Mouse (Mus musculus) naive thymus-derived CD4-positive, alpha-beta T cell, adult 2 months (primary cell): ENCODE results near the gene Spon1.

ENCODE experiments used
- DNase-seq: peaks from one replicate; pipeline ENCODE4 v3.0.0-alpha.2; 2011; ENCODE audit warnings: low read depth

The Spon1 gene

DNA sequence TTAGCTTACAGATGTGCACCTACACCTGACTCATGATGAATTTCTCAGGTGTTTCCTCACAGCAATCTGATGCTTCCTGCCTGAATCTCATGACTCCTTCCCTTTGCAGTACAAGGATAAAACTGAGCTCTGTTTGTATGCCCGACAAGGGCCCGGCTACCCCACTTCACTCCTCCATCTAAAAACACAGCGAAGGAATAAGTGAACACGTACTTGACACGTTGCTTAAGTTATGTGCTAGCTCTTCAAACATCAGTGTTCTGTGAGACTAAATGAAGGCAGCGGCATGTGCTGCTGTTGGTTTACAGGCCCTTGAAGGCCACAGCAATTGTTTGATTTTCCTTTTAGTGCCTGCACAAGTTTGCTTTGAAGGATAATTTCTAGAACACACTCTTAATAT lies 298.2 kb downstream of the Spon1 start:
- no peak for DNase-seq

GRCm38 (mm10) chr7:114065407-114066185 lies 299.8 kb downstream of the Spon1 start:
- DNase-seq, result no peak

DNA sequence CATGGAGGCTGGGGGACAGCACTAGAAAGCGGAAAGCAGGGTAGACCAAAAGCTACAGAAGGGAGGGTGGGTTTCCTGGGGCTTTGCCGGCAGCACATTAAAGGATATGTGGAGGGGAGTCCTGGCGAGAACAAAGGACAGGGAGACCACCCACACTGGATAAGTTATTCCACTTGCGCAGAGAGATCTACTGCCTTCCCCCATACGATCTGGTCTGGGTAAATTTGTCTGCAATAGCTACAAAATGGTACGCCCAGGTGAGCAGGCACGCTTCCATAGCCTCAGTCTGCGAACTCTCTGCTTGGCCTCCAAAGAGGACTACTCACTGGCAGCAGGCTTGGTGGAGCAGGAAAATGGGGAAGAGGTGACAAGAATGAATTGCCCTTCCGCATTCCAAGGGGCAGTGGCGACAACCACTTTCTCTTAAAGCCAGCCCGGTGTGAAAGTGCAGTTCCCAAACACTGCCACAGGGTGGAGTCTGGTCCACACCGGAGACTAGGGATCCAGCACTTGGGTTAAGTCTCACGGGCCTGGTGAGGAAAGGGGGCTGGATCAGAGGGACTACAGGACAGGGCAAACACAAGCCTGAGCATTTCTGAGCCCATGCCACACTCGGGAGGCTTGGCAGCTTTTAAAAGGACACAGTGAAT lies 300.9 kb downstream of the Spon1 start:
- DNase-seq, result peak; percentile 88

GRCm38 (mm10) chr7:114068956-114069533 lies 303.2 kb downstream of the Spon1 start:
- peak; percentile 90 for DNase-seq

DNA sequence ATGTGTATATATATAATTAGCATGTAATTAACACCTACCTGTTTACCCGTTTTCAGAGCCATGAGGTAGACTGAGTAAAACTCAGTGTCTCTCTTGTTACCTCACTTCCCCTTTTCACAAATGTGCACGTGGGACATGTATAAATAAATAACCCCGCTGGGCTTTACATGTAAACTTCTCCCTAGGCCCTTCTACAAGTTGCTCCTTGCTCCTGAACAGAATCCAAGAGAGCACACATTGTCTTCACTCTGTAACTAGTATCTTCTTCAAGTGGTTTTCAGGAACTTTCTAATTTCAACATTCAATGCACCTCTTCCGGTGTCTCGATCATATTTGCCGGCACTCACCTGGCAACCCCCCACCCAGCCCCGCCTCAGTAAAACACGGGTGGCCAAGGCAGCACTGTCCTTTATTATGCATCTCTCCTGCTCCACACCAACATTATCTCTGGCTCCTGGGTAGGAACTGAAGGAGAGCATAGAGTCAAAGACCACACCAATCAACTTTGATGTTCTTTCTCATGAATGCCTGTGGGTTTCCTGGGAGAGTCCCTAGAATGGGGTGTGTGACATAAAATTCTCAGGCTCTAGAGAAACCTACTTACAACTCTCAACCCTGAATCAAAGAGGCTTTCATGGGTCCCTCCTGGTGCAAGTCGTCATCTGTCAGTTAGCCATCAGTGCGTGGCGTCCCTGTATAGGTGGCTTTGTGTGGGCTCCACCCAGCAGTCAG lies 304.1 kb downstream of the Spon1 start:
- DNase-seq, result peak; percentile 79

- DNase-seq, result no peak
Observed at GRCm38 (mm10) chr7:114070458-114070840, 304.7 kb downstream of the Spon1 start.

DNA sequence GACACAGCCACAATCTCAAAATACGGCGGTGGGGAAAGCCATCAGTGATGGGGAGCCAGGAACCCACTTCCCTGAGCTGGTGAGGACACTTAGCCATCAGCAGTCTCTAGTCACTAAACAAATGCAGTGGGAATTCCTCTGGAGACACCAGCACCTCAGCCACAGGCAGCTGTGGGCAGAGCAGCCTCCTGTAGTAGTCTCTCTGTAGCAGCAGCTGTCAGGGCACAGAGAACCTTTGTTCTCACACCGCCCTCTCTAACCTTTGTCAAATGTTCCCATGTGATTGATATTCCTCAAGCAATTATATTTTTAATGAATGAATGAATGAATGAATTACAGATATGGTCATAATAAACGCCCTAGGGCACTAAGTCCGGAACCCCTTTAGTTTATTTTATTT lies 305.6 kb downstream of the Spon1 start:
- DNase-seq, result no peak

- no peak for DNase-seq
Observed at GRCm38 (mm10) chr7:114071851-114072616, 306.2 kb downstream of the Spon1 start.

- no peak for DNase-seq
Observed at GRCm38 (mm10) chr7:114074133-114074532, 308.3 kb downstream of the Spon1 start.

DNA sequence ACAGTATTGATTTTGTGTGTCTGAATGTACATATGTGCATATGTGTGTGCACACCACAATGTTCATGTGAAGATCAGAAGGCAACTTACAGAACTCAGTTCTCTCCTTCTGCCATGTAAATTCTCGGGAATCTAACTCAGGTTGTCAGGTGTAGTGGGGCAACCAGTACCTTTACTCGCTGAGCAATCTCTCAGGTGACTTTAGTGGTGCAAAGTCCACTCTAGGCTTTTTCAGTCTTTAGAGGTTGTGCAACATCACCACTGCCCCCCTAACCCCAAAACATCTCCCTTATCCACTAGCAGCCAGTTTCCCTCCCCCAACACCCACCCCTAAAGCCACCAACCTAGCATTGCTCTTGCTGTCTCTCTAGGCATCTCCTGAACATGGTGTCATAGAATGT lies 308.8 kb downstream of the Spon1 start:
- DNase-seq, result no peak

DNA sequence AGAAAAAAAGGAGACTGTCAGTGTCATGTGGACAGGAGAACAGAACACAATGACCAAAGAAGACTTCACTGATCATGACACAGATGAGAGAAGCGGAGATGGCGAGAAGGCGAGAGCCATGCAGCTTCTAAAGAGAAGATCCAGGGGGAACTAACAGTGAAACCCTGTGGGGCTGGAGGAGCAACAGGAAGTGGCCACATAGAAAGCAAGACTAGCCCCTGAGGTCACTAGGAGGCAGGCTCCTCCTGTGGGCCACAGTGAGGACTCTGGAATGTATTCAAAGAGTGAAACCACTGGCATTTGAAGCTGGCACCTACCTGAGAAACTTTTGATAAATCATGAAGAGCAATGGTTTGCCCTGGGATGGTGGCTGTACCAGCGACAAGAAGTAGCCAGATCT lies 313.5 kb downstream of the Spon1 start:
- no peak for DNase-seq

DNA sequence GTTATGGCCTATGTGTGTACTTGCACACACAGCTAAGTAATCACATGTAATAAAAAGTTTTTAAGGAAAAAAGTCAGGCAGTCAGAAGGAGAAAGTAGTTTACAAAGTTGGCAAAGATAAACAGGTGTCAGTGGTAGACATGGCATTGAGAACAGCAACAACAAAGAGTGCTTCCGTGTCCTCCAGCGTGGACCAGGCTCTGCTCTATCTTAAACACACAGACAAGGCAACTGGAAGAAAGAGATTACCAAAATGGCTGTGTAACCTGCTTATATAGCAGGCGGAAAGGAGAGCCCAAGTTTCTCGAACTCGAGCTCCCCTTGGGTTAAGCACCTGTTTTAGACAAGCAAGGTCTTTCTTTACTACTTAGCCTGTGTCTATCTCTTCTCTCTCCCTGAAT lies 314.5 kb downstream of the Spon1 start:
- DNase-seq, result no peak

- no peak for DNase-seq
Observed at GRCm38 (mm10) chr7:114081633-114082420, 316.0 kb downstream of the Spon1 start.

DNA sequence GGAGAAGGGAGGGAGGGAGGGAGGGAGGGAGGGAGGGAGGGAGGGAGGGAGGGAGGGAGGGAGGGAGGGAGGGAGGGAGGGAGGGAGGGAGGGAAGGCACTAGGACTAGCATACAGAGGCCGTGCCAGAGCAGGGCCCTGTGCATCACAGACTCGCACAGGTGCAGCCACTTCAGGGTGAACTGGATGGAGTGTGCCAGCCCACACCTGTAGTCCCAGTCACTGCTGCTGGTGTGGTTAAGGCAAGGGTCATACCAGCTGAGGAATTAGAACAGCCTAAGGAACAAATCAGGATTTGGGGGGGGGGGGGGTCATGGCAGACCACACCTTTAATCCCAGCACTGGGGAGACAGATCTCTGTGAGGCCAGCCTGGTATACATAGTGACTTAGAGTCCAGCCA lies 317.3 kb downstream of the Spon1 start:
- DNase-seq, result no peak

GRCm38 (mm10) chr7:114083760-114084159 lies 318.0 kb downstream of the Spon1 start:
- no peak for DNase-seq

GRCm38 (mm10) chr7:114086021-114086710 lies 320.4 kb downstream of the Spon1 start:
- DNase-seq, result no peak

- peak; percentile 66 for DNase-seq
Observed at GRCm38 (mm10) chr7:114087341-114087740, 321.5 kb downstream of the Spon1 start.

DNA sequence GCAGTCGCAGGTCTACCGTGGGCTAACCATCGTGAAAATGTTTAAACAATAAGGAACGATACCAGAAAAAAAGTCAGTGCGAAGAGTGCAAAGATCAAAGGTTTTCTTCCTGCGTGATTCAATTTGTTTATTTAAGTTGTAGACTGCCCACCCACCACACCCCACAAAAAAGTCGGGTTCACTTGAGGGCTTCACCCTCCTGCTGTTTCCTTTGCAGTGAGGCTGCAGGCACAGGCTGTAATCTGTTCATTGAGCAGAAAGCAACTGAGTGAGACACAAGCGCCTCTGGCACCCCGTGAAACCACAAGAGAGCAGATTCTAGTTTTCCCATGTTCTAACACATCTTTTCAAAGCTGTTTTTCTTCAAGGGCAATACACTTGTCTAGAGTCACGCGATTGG lies 322.2 kb downstream of the Spon1 start:
- DNase-seq, result peak; percentile 91

- DNase-seq, result no peak
Observed at GRCm38 (mm10) chr7:114088918-114089317, 323.1 kb downstream of the Spon1 start.

- peak; percentile 35 for DNase-seq
Observed at GRCm38 (mm10) chr7:114090231-114090630, 324.4 kb downstream of the Spon1 start.
